Mouse (Mus musculus): ENCODE results near the gene Bpifa5. TPM values are rescaled to one million over a fixed set of nuclear protein-coding genes. Genes with fewer than 3 reads are reported as not detected.
"Not testable (repeated sequence)": the region's sequence is repeated elsewhere in the genome, so short reads cannot be mapped to it uniquely, and the experiment has no call there.

Gene Bpifa5
- polyA plus RNA-seq (2017; shearing (Covaris generic)) = not detected

GRCm38 (mm10) chr2:154162307-154162706 lies at the start of gene Bpifa5:
TSS of gene Bpifa5 (plus strand) at chr2:154162607.
- ATAC-seq = no peak

GRCm38 (mm10) chr2:154117381-154117780 lies 45.0 kb upstream of the Bpifa5 start:
- no peak for ATAC-seq

- no peak for ATAC-seq
These were observed 32.3 kb upstream of the Bpifa5 start, which contains the start of gene Bpifa3 for GRCm38 (mm10) chr2:154130120-154130519. TSS of gene Bpifa3 (plus strand) at chr2:154130336.

GRCm38 (mm10) chr2:154142580-154142979 lies 19.8 kb upstream of the Bpifa5 start, which contains the start of gene Bpifa1:
TSS of gene Bpifa1 (plus strand) at chr2:154142880.
- no peak for ATAC-seq

GRCm38 (mm10) chr2:154143735-154144134 lies 18.7 kb upstream of the Bpifa5 start:
- ATAC-seq = no peak

- ATAC-seq = no peak
These were observed 14.9 kb upstream of the Bpifa5 start for GRCm38 (mm10) chr2:154147496-154147895.

- no peak for ATAC-seq
These were observed 4.0 kb upstream of the Bpifa5 start for GRCm38 (mm10) chr2:154158433-154158832.

GRCm38 (mm10) chr2:154163306-154163705 lies 899 bp downstream of the Bpifa5 start:
- ATAC-seq = no peak

GRCm38 (mm10) chr2:154169172-154169571 lies 6.8 kb downstream of the Bpifa5 start:
- no peak for ATAC-seq

GRCm38 (mm10) chr2:154171621-154172020 lies 9.2 kb downstream of the Bpifa5 start:
- ATAC-seq = no peak

GRCm38 (mm10) chr2:154173313-154173712 lies 10.9 kb downstream of the Bpifa5 start:
- no peak for ATAC-seq

- not testable (repeated sequence) for ATAC-seq
These were observed 19.5 kb downstream of the Bpifa5 start for GRCm38 (mm10) chr2:154181900-154182299.

GRCm38 (mm10) chr2:154183061-154183460 lies 20.7 kb downstream of the Bpifa5 start:
- not testable (repeated sequence) for ATAC-seq

- ATAC-seq = no peak
These were observed 22.9 kb downstream of the Bpifa5 start for GRCm38 (mm10) chr2:154185319-154185718.

- ATAC-seq = no peak
These were observed 23.3 kb downstream of the Bpifa5 start for GRCm38 (mm10) chr2:154185748-154186147.

- no peak for ATAC-seq
These were observed 25.1 kb downstream of the Bpifa5 start for GRCm38 (mm10) chr2:154187468-154187867.

- no peak for ATAC-seq
These were observed 27.5 kb downstream of the Bpifa5 start for GRCm38 (mm10) chr2:154189877-154190434.

GRCm38 (mm10) chr2:154190546-154191258 lies 28.3 kb downstream of the Bpifa5 start, which contains the start of gene Bpifb1:
TSS of gene Bpifb1 (plus strand) at chr2:154190818.
- no peak for ATAC-seq

GRCm38 (mm10) chr2:154192141-154192540 lies 29.7 kb downstream of the Bpifa5 start:
- no peak for ATAC-seq

GRCm38 (mm10) chr2:154193071-154193470 lies 30.7 kb downstream of the Bpifa5 start:
- no peak for ATAC-seq

GRCm38 (mm10) chr2:154193994-154194504 lies 31.6 kb downstream of the Bpifa5 start:
- ATAC-seq = no peak

GRCm38 (mm10) chr2:154197036-154197435 lies 34.6 kb downstream of the Bpifa5 start:
- ATAC-seq = no peak

- ATAC-seq = no peak
These were observed 42.2 kb downstream of the Bpifa5 start for GRCm38 (mm10) chr2:154204630-154205029.

- no peak for ATAC-seq
These were observed 44.5 kb downstream of the Bpifa5 start for GRCm38 (mm10) chr2:154206908-154207307.

Measured in inflammation-experienced regulatory T-cells, adult 6 months (primary cell).